Mouse (Mus musculus) gastrocnemius, adult 2 months (tissue): ENCODE measurements at regions not wholly inside any gene's neighbourhood (a gene's known extent, or its start where the extent isn't known, plus 50 kb on each side); places are given as distances from the start of the nearest gene placed in this dataset.

Source experiments
- DNase-seq: peaks from one replicate; pipeline ENCODE4 v3.0.0; 2022
- H3K27ac ChIP-seq: fragments of 200-600 bp; 2 replicates; pipeline ENCODE4 v1.8.1; 2022; ENCODE audit warnings: mild to moderate bottlenecking
- H3K4me3 ChIP-seq: fragments of 200-600 bp; 2 replicates; pipeline ENCODE4 v1.8.1; 2022; ENCODE audit warnings: mild to moderate bottlenecking, moderate library complexity
- CTCF ChIP-seq: fragments of 200-600 bp; IDR thresholded peaks from 2 replicates; pipeline ENCODE4 v1.8.1; 2022; ENCODE audit warnings: antibody characterized with exemption, mild to moderate bottlenecking, moderate library complexity
- intact Hi-C: fragments of 180-260 bp; cut with DNase I; formaldehyde crosslinking; loops from one replicate; pipeline ENCODE4 v1.15.1; 2025

DNA sequence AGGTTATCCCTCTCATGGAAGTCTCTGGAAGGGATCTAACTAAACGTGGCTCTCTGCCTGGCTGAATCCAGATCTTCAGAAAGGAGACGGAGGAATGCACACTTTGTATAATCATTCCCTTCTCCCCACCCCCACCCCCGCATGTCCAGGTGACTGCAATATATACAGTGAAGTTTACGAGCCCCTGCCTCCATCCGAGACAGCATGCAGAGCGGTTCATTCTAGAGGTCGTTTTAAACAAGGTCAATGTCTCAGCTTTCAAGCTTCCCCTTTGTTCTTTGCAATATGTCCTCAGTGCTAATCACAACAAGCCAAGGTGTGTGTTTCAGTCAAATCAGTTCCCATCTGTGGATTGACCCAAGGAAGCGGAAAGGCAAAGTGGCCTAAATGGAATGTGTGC, 457.5 kb upstream of the Gm765 start:
- TF ChIP-seq CTCF, result no peak
- Histone ChIP-seq H3K27ac (no peak overlapping the region), H3K4me3 (no peak overlapping the region)
- no peak for DNase-seq
- intact Hi-C loops, result no loop called here

GRCm38 (mm10) chr6:98797778-98798177, 455.2 kb upstream of the Gm765 start:
- intact Hi-C loops, result no loop called here
- Histone ChIP-seq H3K4me3 (no peak overlapping the region), H3K27ac (no peak overlapping the region)
- no peak for DNase-seq
- TF ChIP-seq CTCF, result no peak

GRCm38 (mm10) chr6:98797373-98797772, 454.8 kb upstream of the Gm765 start:
- TF ChIP-seq CTCF, result no peak
- DNase-seq, result peak; percentile 17
- intact Hi-C loops, result no loop called here
- Histone ChIP-seq H3K27ac (no peak overlapping the region), H3K4me3 (no peak overlapping the region)

DNA sequence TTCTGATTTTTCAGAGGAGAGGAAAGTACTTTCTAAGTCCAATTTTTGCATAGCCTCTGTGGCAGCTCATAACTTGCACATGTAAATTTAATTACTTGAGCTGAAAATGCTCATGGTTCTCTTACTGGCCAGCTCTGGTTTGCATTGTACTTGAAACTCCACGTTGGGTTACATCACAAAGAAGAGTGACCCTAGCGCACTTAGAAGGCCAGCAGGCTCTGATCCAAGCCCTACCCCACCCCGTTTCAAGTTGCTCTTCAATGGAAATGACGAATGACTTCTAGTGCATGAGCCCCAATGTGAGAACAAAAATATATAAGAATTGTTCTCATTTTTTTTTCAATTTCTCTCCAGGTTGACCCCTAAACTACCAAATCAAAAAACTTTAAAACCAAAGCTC, 454.1 kb upstream of the Gm765 start:
- intact Hi-C loops, result no loop called here
- no peak for TF ChIP-seq CTCF
- no peak for DNase-seq
- H3K27ac ChIP-seq, result no peak overlapping the region
- no peak overlapping the region for H3K4me3 ChIP-seq

DNA sequence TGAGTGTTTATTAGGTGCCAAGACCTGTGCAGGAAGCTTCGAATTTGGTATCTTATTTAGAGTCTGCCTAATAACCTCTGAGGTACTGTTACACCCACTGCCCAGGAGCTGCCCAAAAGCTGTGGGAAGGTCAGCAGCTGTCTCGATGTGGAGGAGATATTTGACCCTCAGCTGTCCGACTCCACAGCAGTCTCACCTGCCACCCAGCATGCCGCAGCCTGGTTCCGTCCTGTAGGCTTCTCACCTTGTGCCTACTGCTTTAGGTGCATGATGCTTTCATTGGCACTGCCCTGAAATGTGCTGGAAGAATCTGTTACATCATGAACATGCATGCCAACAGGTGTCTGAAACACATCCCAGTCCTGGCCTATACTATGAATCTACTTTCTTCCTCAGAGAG, 444.9 kb upstream of the Gm765 start:
- intact Hi-C loops, result no loop called here
- no peak for DNase-seq
- H3K4me3 ChIP-seq, result no peak overlapping the region
- H3K27ac ChIP-seq, result no peak overlapping the region
- no peak for TF ChIP-seq CTCF

DNA sequence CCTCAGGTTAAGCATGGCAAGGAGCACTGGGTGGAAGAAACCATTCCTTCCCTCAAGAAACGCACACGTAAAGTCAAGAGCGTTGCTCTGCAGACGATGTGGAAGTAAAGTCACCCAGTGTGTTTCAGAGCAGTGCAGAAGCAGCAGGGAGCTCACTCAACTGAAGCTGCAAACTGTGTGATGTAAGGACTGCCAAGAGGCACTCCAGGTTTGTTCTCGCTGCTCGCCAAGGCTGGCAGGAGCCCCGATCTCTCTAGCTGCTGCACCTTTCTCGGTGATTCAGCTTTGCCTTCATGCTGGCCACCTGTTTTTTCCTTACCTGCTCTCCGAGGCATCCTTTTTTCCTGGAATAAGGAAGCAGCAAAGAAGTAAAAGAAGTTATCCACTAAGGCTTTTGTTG, 439.5 kb upstream of the Gm765 start:
- TF ChIP-seq CTCF, result no peak
- H3K4me3 ChIP-seq, result no peak overlapping the region
- peak; percentile 45 for DNase-seq
- no peak overlapping the region for H3K27ac ChIP-seq
- intact Hi-C loops, result no loop called here

- Histone ChIP-seq H3K4me3 (no peak overlapping the region), H3K27ac (no peak overlapping the region)
- TF ChIP-seq CTCF, result no peak
- intact Hi-C loops, result no loop called here
- DNase-seq, result no peak
These were observed 433.2 kb upstream of the Gm765 start for GRCm38 (mm10) chr6:98775780-98776179.

DNA sequence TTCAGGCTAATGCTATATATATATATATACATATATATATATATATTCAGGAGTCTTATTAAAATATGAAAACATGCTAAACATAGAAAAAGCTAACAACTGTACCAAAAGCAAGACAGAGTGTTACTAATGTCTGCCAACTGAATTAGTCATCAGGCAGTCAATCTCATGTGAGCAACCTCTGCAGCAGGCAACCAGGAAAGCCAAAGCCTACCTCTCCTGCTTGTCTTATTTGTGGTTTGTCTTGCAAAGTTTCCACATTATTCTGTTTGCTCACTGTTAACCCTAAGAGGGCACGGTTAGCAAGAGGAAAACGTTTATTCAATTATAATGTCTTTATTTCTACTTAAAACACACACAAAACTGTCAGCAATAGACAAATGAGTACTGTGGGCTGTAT, 427.4 kb upstream of the Gm765 start:
- Histone ChIP-seq H3K4me3 (no peak overlapping the region), H3K27ac (no peak overlapping the region)
- intact Hi-C loops, result no loop called here
- TF ChIP-seq CTCF, result no peak
- no peak for DNase-seq

DNA sequence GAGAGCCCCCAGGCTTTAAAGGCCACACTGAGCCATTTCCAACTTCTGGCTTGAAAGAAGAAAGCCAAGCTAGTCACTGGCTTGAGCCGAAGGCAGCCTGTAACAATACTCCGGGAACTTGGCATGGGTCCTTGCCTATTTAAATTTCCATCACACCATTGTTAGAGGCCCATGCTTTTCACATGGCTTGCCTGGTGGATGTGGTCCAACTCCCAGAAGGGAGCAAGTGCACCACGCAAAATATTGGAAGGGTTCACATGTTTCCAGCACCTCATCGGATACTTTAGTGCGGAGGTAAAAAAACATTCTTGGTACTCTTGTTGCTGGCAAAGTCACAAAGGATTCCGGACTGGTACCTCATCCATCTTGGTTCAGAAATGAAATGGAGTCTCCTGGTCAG, 426.8 kb upstream of the Gm765 start:
- DNase-seq, result peak; percentile 17
- TF ChIP-seq CTCF, result no peak
- intact Hi-C loops, result no loop called here

DNA sequence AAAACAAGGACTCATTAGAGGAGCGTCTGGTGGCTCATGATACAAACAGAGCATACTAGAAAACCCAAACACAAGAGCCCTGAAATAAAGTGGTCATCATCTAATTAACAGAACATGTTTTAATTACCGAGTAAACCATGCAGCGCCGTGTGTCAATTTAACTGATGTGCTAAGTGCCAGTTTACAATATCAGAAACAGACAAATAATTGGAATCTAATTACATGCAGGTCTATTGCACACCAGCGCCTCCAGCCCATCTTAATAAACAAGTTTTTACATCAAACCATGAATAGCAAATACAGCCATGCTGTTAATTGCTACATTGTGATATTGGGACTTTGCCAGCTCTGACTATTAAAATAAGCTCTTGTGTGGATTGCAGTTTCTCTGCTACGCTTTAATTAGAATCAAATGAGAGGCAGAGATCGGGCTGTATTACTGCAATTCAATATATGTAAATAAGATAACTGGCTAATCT, 425.3 kb upstream of the Gm765 start:
- Histone ChIP-seq H3K27ac (no peak overlapping the region), H3K4me3 (no peak overlapping the region)
- intact Hi-C loops, result no loop called here
- no peak for DNase-seq
- TF ChIP-seq CTCF, result no peak

More for the DNA sequence above, 426.8 kb upstream of the Gm765 start:
- H3K27ac ChIP-seq, result no peak overlapping the region
- no peak overlapping the region for H3K4me3 ChIP-seq

DNA sequence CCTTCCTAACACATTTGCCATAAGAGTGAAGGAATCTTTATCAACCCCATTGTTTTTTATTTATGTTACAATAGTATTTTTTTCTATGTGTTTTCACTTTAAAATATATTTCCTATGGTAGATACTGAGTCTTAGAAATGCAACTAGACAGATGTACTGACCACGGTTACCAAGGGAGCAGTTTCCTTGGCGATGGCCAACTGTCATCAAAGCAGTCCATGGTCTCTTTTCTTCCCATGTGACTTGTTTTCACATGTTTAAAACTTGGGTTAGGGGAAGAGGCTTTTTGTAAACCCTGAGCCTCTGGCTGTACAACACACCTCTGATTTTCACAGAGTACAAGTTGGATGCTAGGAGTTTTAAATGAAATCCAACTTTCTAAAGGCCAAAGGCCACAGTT, 411.9 kb upstream of the Gm765 start:
- no peak overlapping the region for H3K27ac ChIP-seq
- no peak for TF ChIP-seq CTCF
- intact Hi-C loops, result no loop called here
- DNase-seq, result no peak
- H3K4me3 ChIP-seq, result no peak overlapping the region

- no peak overlapping the region for H3K4me3 ChIP-seq
- intact Hi-C loops, result no loop called here
- H3K27ac ChIP-seq, result no peak overlapping the region
- peak; percentile 20 for DNase-seq
- no peak for TF ChIP-seq CTCF
These were observed 406.1 kb upstream of the Gm765 start for GRCm38 (mm10) chr6:98748618-98749017.

- intact Hi-C loops, result no loop called here
- Histone ChIP-seq H3K4me3 (no peak overlapping the region), H3K27ac (no peak overlapping the region)
- no peak for DNase-seq
- TF ChIP-seq CTCF, result no peak
These were observed 404.4 kb upstream of the Gm765 start for GRCm38 (mm10) chr6:98746976-98747375.

DNA sequence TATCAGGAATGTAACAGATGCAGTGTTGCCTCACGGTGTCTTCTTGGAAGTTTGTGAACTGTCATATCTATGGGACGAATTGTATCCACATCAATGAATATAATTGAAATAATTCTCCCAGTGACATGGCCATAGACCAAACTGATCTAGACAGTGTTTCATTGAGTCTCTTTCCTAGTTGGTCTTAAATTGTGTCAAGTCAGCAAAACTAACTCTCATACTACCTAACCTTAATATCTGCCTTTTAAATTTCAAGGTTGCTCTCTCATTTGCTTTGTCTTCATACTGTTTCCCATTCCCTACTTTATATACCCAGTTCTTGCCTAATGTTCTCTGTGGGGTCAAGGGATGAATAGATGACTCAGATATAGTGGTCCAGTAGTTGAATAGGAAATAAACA, 397.9 kb upstream of the Gm765 start:
- Histone ChIP-seq H3K27ac (no peak overlapping the region), H3K4me3 (no peak overlapping the region)
- no peak for DNase-seq
- intact Hi-C loops, result no loop called here
- TF ChIP-seq CTCF, result no peak

GRCm38 (mm10) chr6:98731010-98731530, 388.5 kb upstream of the Gm765 start:
- DNase-seq, result no peak
- intact Hi-C loops, result no loop called here
- no peak for TF ChIP-seq CTCF
- Histone ChIP-seq H3K27ac (no peak overlapping the region), H3K4me3 (no peak overlapping the region)
